Mouse (Mus musculus) frontal cortex, postnatal 10 days (tissue): ENCODE data around the gene Itga9.

ENCODE experiments used
- DNase-seq, 2 experiments: peaks; one replicate each; pipeline ENCODE4 v3.0.0; 2022; ENCODE audit warnings: low spot score in 2 of 2, mixed read lengths in 1 of 2

Itga9 gene

GRCm38 (mm10) chr9:118873596-118873995 lies 267.1 kb downstream of the Itga9 start:
- no peak for DNase-seq

GRCm38 (mm10) chr9:118875705-118876104 lies 269.2 kb downstream of the Itga9 start:
- no peak for DNase-seq

- no peak for DNase-seq
Observed at GRCm38 (mm10) chr9:118876902-118877301, 270.4 kb downstream of the Itga9 start.

- no peak for DNase-seq
Observed at GRCm38 (mm10) chr9:118877365-118878008, 271.0 kb downstream of the Itga9 start.

- no peak for DNase-seq
Observed at GRCm38 (mm10) chr9:118878596-118878995, 272.1 kb downstream of the Itga9 start.

GRCm38 (mm10) chr9:118881281-118881945 lies 274.9 kb downstream of the Itga9 start:
- no peak for DNase-seq

- no peak for DNase-seq
Observed at GRCm38 (mm10) chr9:118881946-118882284, 275.4 kb downstream of the Itga9 start.

GRCm38 (mm10) chr9:118883150-118883549 lies 276.7 kb downstream of the Itga9 start:
- no peak for DNase-seq

- no peak for DNase-seq
Observed at GRCm38 (mm10) chr9:118885785-118886184, 279.3 kb downstream of the Itga9 start.

- no peak for DNase-seq
Observed at GRCm38 (mm10) chr9:118887201-118887600, 280.7 kb downstream of the Itga9 start.

- no peak for DNase-seq
Observed at GRCm38 (mm10) chr9:118887734-118888133, 281.2 kb downstream of the Itga9 start.

GRCm38 (mm10) chr9:118890149-118890548 lies 283.7 kb downstream of the Itga9 start:
- DNase-seq = no peak

- no peak for DNase-seq
Observed at GRCm38 (mm10) chr9:118890645-118891044, 284.2 kb downstream of the Itga9 start.

- DNase-seq = no peak
Observed at GRCm38 (mm10) chr9:118891068-118891467, 284.6 kb downstream of the Itga9 start.

- no peak for DNase-seq
Observed at GRCm38 (mm10) chr9:118891593-118891992, 285.1 kb downstream of the Itga9 start.

GRCm38 (mm10) chr9:118895101-118895500 lies 288.6 kb downstream of the Itga9 start:
- DNase-seq = no peak

GRCm38 (mm10) chr9:118900677-118901076 lies 294.2 kb downstream of the Itga9 start:
- no peak for DNase-seq

GRCm38 (mm10) chr9:118901917-118902316 lies 295.4 kb downstream of the Itga9 start:
- DNase-seq = no peak

- peak; percentile 62 to 77 for DNase-seq
Observed at GRCm38 (mm10) chr9:118907934-118908620, 301.6 kb downstream of the Itga9 start.

- no peak for DNase-seq
Observed at GRCm38 (mm10) chr9:118913048-118913447, 306.6 kb downstream of the Itga9 start.

- no peak for DNase-seq
Observed at GRCm38 (mm10) chr9:118913613-118914012, 307.1 kb downstream of the Itga9 start.

- no peak for DNase-seq
Observed at GRCm38 (mm10) chr9:118914589-118914988, 308.1 kb downstream of the Itga9 start.

- no peak for DNase-seq
Observed at GRCm38 (mm10) chr9:118915290-118915689, 308.8 kb downstream of the Itga9 start.
